Mouse (Mus musculus): ENCODE data around the gene Ccdc171. TPM values are rescaled to one million over a fixed set of nuclear protein-coding genes. Genes with fewer than 3 reads are reported as not detected.
A peak's percentile ranks its signal among the peaks of the same experiment; 100 is the strongest.
"Not testable (repeated sequence)": the region's sequence is repeated elsewhere in the genome, so short reads cannot be mapped to it uniquely, and the experiment has no call there.

Gene Ccdc171
- total and polyA plus RNA-seq, 2 experiments: 1.4 to 6.8 TPM

DNA sequence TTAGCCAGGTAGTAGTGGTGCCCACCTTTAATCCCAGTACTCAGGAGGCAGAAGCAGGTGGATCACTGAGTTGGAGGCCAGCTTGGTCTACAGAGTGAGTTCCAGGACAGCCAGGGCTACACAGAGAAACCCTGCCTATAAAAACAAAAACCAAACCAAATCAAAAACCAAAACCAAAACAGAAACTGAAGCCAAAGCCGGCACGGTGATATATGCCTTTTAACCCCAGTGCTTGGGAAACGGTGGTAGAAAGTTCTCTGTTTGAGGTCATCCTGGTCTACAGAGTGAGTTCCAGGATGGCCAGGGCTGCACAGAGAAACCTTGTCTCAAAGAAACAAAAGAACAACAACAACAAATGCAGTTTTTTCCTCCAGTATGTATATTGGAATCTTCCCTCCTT lies 13.1 kb upstream of the Ccdc171 start:
- H3K4me3 ChIP-seq (ENCODE audit: insufficient read depth, low read depth, low read length): no peak overlapping the region
- WGBS: 27% methylated on average over 3 of the region's 3 CpGs
- no peaks in the 10 kb centered on the region for H3K27me3 ChIP-seq (ENCODE audit: control insufficient read depth, insufficient read depth, low read length)
- DNase-seq (ENCODE audit: extremely low read depth, low read depth, low spot score): peak; percentile 25
- no peak overlapping the region for H3K9ac ChIP-seq (ENCODE audit: low read depth, low read length)
- no peaks in the 10 kb centered on the region for H3K36me3 ChIP-seq (ENCODE audit: control insufficient read depth, insufficient read depth, low read length)
- no peak overlapping the region for H3K27ac ChIP-seq (replicated peaks; ENCODE audit: insufficient read depth, low read depth, low read length)
- H3K4me1 ChIP-seq (ENCODE audit: control insufficient read depth, insufficient read depth, low read length): no peaks in the 10 kb centered on the region
- no peak for TF ChIP-seq CTCF (IDR thresholded peaks at IDR 0.05; ENCODE audit: low read depth, low read length)
- TF ChIP-seq POLR2A (IDR thresholded peaks at IDR 0.05; ENCODE audit: extremely low read depth, insufficient read depth, low read length): no peak
- no peaks in the 10 kb centered on the region for H3K79me2 ChIP-seq (ENCODE audit: control insufficient read depth, insufficient read depth, low read length)

DNA sequence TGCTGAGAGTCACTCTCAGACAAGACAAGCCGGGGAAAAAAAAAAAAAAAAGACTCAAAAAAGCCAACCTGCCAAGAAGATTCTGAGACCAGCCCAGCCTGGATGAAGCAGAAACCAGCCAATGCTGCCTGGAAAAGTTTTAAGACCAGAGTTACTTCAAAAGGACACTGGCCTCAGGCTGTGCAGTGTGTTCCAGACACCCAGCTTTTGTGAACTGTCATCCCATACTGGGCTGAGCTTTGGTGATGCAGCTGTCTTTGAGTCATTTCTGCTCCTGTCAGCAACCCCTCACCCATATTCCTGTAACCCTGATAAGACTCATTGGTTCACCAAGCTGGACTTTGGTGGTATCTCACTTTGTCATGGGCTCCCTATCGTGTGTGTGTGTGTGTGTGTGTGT lies 12.7 kb upstream of the Ccdc171 start:
- no peak for TF ChIP-seq CTCF (IDR thresholded peaks at IDR 0.05; ENCODE audit: low read depth, low read length)
- no peak for TF ChIP-seq POLR2A (IDR thresholded peaks at IDR 0.05; ENCODE audit: extremely low read depth, insufficient read depth, low read length)
- Histone ChIP-seq H3K9ac (ENCODE audit: low read depth, low read length) (no peak overlapping the region), H3K36me3 (ENCODE audit: control insufficient read depth, insufficient read depth, low read length) (no peaks in the 10 kb centered on the region), H3K27ac (replicated peaks; ENCODE audit: insufficient read depth, low read depth, low read length) (no peak overlapping the region), H3K79me2 (ENCODE audit: control insufficient read depth, insufficient read depth, low read length) (no peaks in the 10 kb centered on the region), H3K4me1 (ENCODE audit: control insufficient read depth, insufficient read depth, low read length) (no peaks in the 10 kb centered on the region), H3K4me3 (ENCODE audit: insufficient read depth, low read depth, low read length) (no peak overlapping the region), H3K27me3 (ENCODE audit: control insufficient read depth, insufficient read depth, low read length) (no peaks in the 10 kb centered on the region)
- WGBS: 63% methylated on average over 2 of the region's 2 CpGs
- no peak for DNase-seq (ENCODE audit: extremely low read depth, low read depth, low spot score)

DNA sequence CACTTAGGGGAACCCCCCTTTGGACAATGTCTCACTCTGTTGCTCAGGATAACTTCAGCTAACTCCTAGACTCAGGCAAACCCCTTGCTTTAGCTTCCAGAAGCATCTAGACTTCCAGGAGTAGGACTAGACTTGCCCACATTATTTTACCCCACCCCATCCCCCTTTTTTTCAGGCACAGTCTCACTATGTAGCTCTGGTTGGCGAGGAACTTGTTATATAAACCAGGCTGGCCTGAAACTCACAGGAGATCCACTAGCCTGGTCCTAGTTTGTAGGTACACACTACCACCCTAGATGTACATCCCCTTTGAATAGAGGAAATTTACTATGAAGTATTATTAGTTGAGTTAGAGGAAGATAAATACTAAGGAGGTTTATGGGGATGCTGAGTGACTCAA lies 11.2 kb upstream of the Ccdc171 start:
- H3K36me3 ChIP-seq (ENCODE audit: control insufficient read depth, insufficient read depth, low read length): no peaks in the 10 kb centered on the region
- TF ChIP-seq CTCF (IDR thresholded peaks at IDR 0.05; ENCODE audit: low read depth, low read length) (no peak), POLR2A (IDR thresholded peaks at IDR 0.05; ENCODE audit: extremely low read depth, insufficient read depth, low read length) (no peak)
- H3K9ac ChIP-seq (ENCODE audit: low read depth, low read length): no peak overlapping the region
- H3K4me3 ChIP-seq (ENCODE audit: insufficient read depth, low read depth, low read length): no peak overlapping the region
- peaks cover 2% of the 10 kb centered on the region; the same call in 1 of the 2 replicates for H3K4me1 ChIP-seq (ENCODE audit: control insufficient read depth, insufficient read depth, low read length)
- 94% methylated on average over 1 of the region's 1 CpGs for WGBS
- no peak for DNase-seq (ENCODE audit: extremely low read depth, low read depth, low spot score)
- no peaks in the 10 kb centered on the region for H3K79me2 ChIP-seq (ENCODE audit: control insufficient read depth, insufficient read depth, low read length)
- H3K27ac ChIP-seq (replicated peaks; ENCODE audit: insufficient read depth, low read depth, low read length): no peak overlapping the region
- H3K27me3 ChIP-seq (ENCODE audit: control insufficient read depth, insufficient read depth, low read length): no peaks in the 10 kb centered on the region

DNA sequence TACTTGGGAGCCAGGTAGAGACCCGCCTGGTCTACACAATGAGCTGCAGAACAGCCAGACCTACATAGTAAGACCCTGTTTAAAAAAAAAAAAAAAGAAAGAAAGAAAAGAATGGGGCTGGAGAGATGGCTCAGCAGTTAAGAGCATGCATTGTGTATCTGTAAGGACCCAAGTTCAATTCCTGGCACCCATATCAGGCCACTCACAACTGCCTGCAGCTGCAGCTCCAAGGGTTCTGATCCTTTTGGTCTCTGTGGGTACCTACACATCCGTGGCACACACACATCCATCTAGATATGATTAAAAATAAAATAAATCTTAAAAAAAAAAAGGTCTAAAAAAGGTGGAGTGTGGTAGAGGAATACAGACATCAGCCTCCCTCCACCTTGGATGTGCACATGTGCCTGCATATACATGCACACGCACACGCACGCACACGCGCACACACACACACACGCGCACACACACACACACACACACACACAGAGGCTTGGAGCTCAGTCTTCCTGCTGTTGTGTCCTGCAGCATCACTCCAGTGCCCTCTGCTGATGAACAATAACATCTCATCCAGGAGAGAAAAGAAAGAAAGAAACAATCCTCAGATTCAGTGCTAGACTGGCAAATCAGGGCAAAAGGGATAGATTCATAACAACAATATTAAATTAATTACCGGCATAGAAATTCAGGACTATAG lies 10.2 kb upstream of the Ccdc171 start:
- H3K4me3 ChIP-seq (ENCODE audit: insufficient read depth, low read depth, low read length): no peak overlapping the region
- TF ChIP-seq POLR2A (IDR thresholded peaks at IDR 0.05; ENCODE audit: extremely low read depth, insufficient read depth, low read length): no peak
- peak; percentile 29; the same call in 1 of the 2 replicates for TF ChIP-seq CTCF (IDR thresholded peaks at IDR 0.05; ENCODE audit: low read depth, low read length)
- H3K27ac ChIP-seq (replicated peaks; ENCODE audit: insufficient read depth, low read depth, low read length): no peak overlapping the region
- H3K79me2 ChIP-seq (ENCODE audit: control insufficient read depth, insufficient read depth, low read length): no peaks in the 10 kb centered on the region
- no peaks in the 10 kb centered on the region for H3K36me3 ChIP-seq (ENCODE audit: control insufficient read depth, insufficient read depth, low read length)
- H3K4me1 ChIP-seq (ENCODE audit: control insufficient read depth, insufficient read depth, low read length): peaks cover 2% of the 10 kb centered on the region; the same call in 1 of the 2 replicates
- no peaks in the 10 kb centered on the region for H3K27me3 ChIP-seq (ENCODE audit: control insufficient read depth, insufficient read depth, low read length)
- WGBS: 84% methylated on average over 10 of the region's 10 CpGs
- no peak for DNase-seq (ENCODE audit: extremely low read depth, low read depth, low spot score)
- no peak overlapping the region for H3K9ac ChIP-seq (ENCODE audit: low read depth, low read length)

DNA sequence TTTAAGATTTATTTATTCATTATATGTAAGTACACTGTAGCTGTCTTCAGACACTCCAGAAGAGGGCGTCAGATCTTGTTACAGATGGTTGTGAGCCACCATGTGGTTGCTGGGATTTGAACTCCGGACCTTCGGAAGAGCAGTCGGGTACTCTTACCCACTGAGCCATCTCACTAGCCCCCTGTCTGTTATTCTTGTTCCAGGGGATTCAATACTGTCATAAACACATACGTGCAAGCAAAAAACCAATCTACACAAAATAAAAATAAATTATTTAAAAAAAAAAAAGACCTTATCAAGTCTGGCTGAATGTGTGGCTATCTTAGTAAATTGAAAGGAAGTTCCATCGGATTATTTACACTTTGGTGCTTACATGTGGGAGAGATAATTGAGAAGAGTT lies 9.2 kb upstream of the Ccdc171 start:
- H3K4me1 ChIP-seq (ENCODE audit: control insufficient read depth, insufficient read depth, low read length); H3K27ac ChIP-seq (replicated peaks; ENCODE audit: insufficient read depth, low read depth, low read length); H3K9ac ChIP-seq (ENCODE audit: low read depth, low read length); H3K79me2 ChIP-seq (ENCODE audit: control insufficient read depth, insufficient read depth, low read length); H3K36me3 ChIP-seq (ENCODE audit: control insufficient read depth, insufficient read depth, low read length); DNase-seq (ENCODE audit: extremely low read depth, low read depth, low spot score); H3K27me3 ChIP-seq (ENCODE audit: control insufficient read depth, insufficient read depth, low read length); H3K4me3 ChIP-seq (ENCODE audit: insufficient read depth, low read depth, low read length): not testable (repeated sequence)
- 88% methylated on average over 5 of the region's 6 CpGs for WGBS

DNA sequence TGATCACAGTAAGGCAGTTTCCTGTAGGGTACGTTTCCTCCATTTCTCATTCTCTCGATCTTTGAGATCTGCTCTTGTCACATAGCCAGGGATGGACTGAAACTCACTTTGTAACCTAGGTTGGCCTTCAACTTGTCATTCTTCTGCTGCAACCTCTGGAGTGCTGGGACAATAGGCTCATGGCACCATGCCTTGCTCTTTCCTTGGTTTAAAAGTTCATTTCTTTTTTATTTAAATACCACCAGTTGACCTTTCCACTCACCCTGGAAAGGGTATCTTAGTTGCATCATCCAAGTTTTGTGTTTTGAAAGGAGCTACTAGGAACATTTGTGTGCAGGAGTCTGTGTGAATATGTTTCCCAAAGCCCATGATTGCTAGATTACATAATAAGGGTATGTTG lies 6.2 kb upstream of the Ccdc171 start:
- no peaks in the 10 kb centered on the region for H3K27me3 ChIP-seq (ENCODE audit: control insufficient read depth, insufficient read depth, low read length)
- no peak overlapping the region for H3K27ac ChIP-seq (replicated peaks; ENCODE audit: insufficient read depth, low read depth, low read length)
- H3K79me2 ChIP-seq (ENCODE audit: control insufficient read depth, insufficient read depth, low read length): no peaks in the 10 kb centered on the region
- H3K4me3 ChIP-seq (ENCODE audit: insufficient read depth, low read depth, low read length): no peak overlapping the region
- TF ChIP-seq CTCF (IDR thresholded peaks at IDR 0.05; ENCODE audit: low read depth, low read length) (no peak), POLR2A (IDR thresholded peaks at IDR 0.05; ENCODE audit: extremely low read depth, insufficient read depth, low read length) (no peak)
- WGBS: 14% methylated on average over 2 of the region's 2 CpGs
- peaks cover 2% of the 10 kb centered on the region; the same call in 1 of the 2 replicates for H3K4me1 ChIP-seq (ENCODE audit: control insufficient read depth, insufficient read depth, low read length)
- H3K36me3 ChIP-seq (ENCODE audit: control insufficient read depth, insufficient read depth, low read length): no peaks in the 10 kb centered on the region
- H3K9ac ChIP-seq (ENCODE audit: low read depth, low read length): no peak overlapping the region
- peak; percentile 75 for DNase-seq (ENCODE audit: extremely low read depth, low read depth, low spot score)

Measured in liver, adult 2 months (tissue).